ENCODE assay signal across 30 mouse cellular contexts in genomic region chr3:95291041-95291440, GRCm38 (mm10). TPM values are rescaled to one million over a fixed set of nuclear protein-coding genes. Genes with fewer than 3 reads are reported as not detected.
DNase-seq lines count a peak whose midpoint lies in the region; ATAC-seq lines count a peak whose summit lies in the region.
"Had no signal": no experiment of that assay in that cellular context is flagged by ENCODE, and none has a peak within 500 bp of the region (broad histone marks: within the 10 kb centered on the region; RNA-seq: fewer than 3 reads in every experiment).

No protein-coding gene starts in this region.

- 69% methylated on average over 4 of the region's 4 CpGs for WGBS in intestine, embryonic 16.5 days
- 87% methylated on average over 4 of the region's 4 CpGs for WGBS in forebrain, embryonic 16.5 days
- 93% methylated on average over 4 of the region's 4 CpGs for WGBS in hindbrain, embryonic 14.5 days

- in situ Hi-C loops in ES-E14 (cut with MboI; ENCODE audit: low sequenced_read_pairs in 2 of 2, unreplicated experiment in 2 of 2): no loop called here

- no peak for ATAC-seq in megakaryocyte, adult 5-6 weeks (ENCODE audit: poor library complexity, severe bottlenecking)
- peak; percentile 32; the same call in 1 of the 2 replicates for ATAC-seq in intestine, embryonic 16.5 days
- ATAC-seq in forebrain, embryonic 16.5 days: no peak
- ATAC-seq in hindbrain, embryonic 14.5 days (ENCODE audit: low FRiP score): no peak
- ATAC-seq: CD4-positive, CD25-positive, alpha-beta regulatory T cell, adult 4 months; forebrain, embryonic 15.5 days had no signal

- H3K4me3 ChIP-seq in megakaryocyte, embryonic 14.5 days (replicated peaks): peak overlapping the region; percentile 30
- H3K4me3 ChIP-seq in ES-E14 (ENCODE audit: insufficient read depth in 1 of 2, low read depth in 1 of 2, low read length in 2 of 2, poor library complexity in 1 of 2, severe bottlenecking in 1 of 2): no peak overlapping the region
- no peak overlapping the region for H3K4me3 ChIP-seq in intestine, embryonic 16.5 days (ENCODE audit: low read length)
- no peak overlapping the region for H3K4me3 ChIP-seq in forebrain, embryonic 16.5 days (replicated peaks; ENCODE audit: low read length)
- H3K4me3 ChIP-seq in hindbrain, embryonic 14.5 days (replicated peaks; ENCODE audit: low read length): no peak overlapping the region
- H3K4me3 ChIP-seq: embryonic facial prominence, embryonic 10.5 days; embryonic facial prominence, embryonic 13.5 days; erythroblast, embryonic 14.5 days; forebrain, embryonic 12.5 days; forebrain, embryonic 15.5 days; heart, adult 2 months; heart, embryonic 10.5 days; heart, embryonic 13.5 days; hindbrain, embryonic 15.5 days had no signal

- no peak for DNase-seq in ES-E14 (ENCODE audit: low read depth, low spot score)
- DNase-seq in hindbrain, embryonic 14.5 days (ENCODE audit: low spot score): no peak
- DNase-seq: adrenal gland, adult 2 months; adrenal gland, postnatal 14 days; cerebellum, adult 11-12 months; cerebellum, adult 8-10 months; cerebellum, postnatal 10 days; cerebellum, postnatal 36 days; embryo, embryonic 11 days; gastrocnemius, postnatal 10 days; gastrocnemius, postnatal 36 days; heart, adult 2 months; heart, postnatal 14 days; heart, postnatal 4 days had no signal

- H3K4me1 ChIP-seq in megakaryocyte, embryonic 14.5 days: peaks cover 99% of the 10 kb centered on the region
- H3K4me1 ChIP-seq in ES-E14 (ENCODE audit: control insufficient read depth in 2 of 2, insufficient read depth in 2 of 2, low read length in 2 of 2, poor library complexity in 1 of 2): peaks cover 2 to 38% of the 10 kb centered on the region in 2 experiments; a peak in 2 of 4 replicates
- peaks cover 2% of the 10 kb centered on the region for H3K4me1 ChIP-seq in intestine, embryonic 16.5 days (ENCODE audit: control insufficient read depth, insufficient read depth, low read length)
- H3K4me1 ChIP-seq in forebrain, embryonic 16.5 days (replicated peaks; ENCODE audit: control insufficient read depth, insufficient read depth, low read length): no peaks in the 10 kb centered on the region
- no peaks in the 10 kb centered on the region for H3K4me1 ChIP-seq in hindbrain, embryonic 14.5 days (replicated peaks; ENCODE audit: control insufficient read depth, insufficient read depth, low read length)
- H3K4me1 ChIP-seq: forebrain, embryonic 12.5 days; forebrain, embryonic 15.5 days; hindbrain, embryonic 15.5 days had no signal

- no peaks in the 10 kb centered on the region for H3K27me3 ChIP-seq in megakaryocyte, embryonic 14.5 days (replicated peaks)
- H3K27me3 ChIP-seq in intestine, embryonic 16.5 days (replicated peaks; ENCODE audit: control insufficient read depth, insufficient read depth, low read length): no peaks in the 10 kb centered on the region
- H3K27me3 ChIP-seq in forebrain, embryonic 16.5 days (replicated peaks; ENCODE audit: control insufficient read depth, insufficient read depth, low read length): no peaks in the 10 kb centered on the region
- no peaks in the 10 kb centered on the region for H3K27me3 ChIP-seq in hindbrain, embryonic 14.5 days (ENCODE audit: control insufficient read depth, insufficient read depth, low read length)
- H3K27me3 ChIP-seq: embryonic facial prominence, embryonic 13.5 days; forebrain, embryonic 12.5 days; forebrain, embryonic 15.5 days; heart, embryonic 13.5 days; hindbrain, embryonic 15.5 days had no signal

- no peak overlapping the region for H3K9ac ChIP-seq in ES-E14 (ENCODE audit: insufficient read depth, low read depth, low read length, poor library complexity, severe bottlenecking)
- H3K9ac ChIP-seq in intestine, embryonic 16.5 days (ENCODE audit: low read depth, low read length): no peak overlapping the region
- no peak overlapping the region for H3K9ac ChIP-seq in forebrain, embryonic 16.5 days (replicated peaks; ENCODE audit: low read depth, low read length)
- no peak overlapping the region for H3K9ac ChIP-seq in hindbrain, embryonic 14.5 days
- H3K9ac ChIP-seq: embryonic facial prominence, embryonic 13.5 days; forebrain, embryonic 12.5 days; forebrain, embryonic 15.5 days; heart, embryonic 13.5 days; hindbrain, embryonic 15.5 days had no signal

- H3K9me3 ChIP-seq in megakaryocyte, embryonic 14.5 days: no peaks in the 10 kb centered on the region
- H3K9me3 ChIP-seq in ES-E14 (ENCODE audit: control insufficient read depth, insufficient read depth, low read depth, low read length): no peaks in the 10 kb centered on the region
- H3K9me3 ChIP-seq in intestine, embryonic 16.5 days (ENCODE audit: control insufficient read depth, low read length): no peaks in the 10 kb centered on the region
- no peaks in the 10 kb centered on the region for H3K9me3 ChIP-seq in forebrain, embryonic 16.5 days (ENCODE audit: control insufficient read depth, low read length)
- H3K9me3 ChIP-seq in hindbrain, embryonic 14.5 days (ENCODE audit: control insufficient read depth, low read length): no peaks in the 10 kb centered on the region
- H3K9me3 ChIP-seq: embryonic facial prominence, embryonic 10.5 days; embryonic facial prominence, embryonic 13.5 days; forebrain, embryonic 12.5 days; forebrain, embryonic 15.5 days; G1E; heart, embryonic 10.5 days; heart, embryonic 13.5 days; hindbrain, embryonic 15.5 days had no signal

- peaks cover 97% of the 10 kb centered on the region for H3K36me3 ChIP-seq in megakaryocyte, embryonic 14.5 days (replicated peaks; ENCODE audit: low read length)
- H3K36me3 ChIP-seq in ES-E14 (ENCODE audit: control insufficient read depth, insufficient read depth, low read length, poor library complexity, severe bottlenecking): peaks cover 41% of the 10 kb centered on the region
- peaks cover 4% of the 10 kb centered on the region for H3K36me3 ChIP-seq in intestine, embryonic 16.5 days (ENCODE audit: control insufficient read depth, insufficient read depth, low read length)
- H3K36me3 ChIP-seq in forebrain, embryonic 16.5 days (ENCODE audit: control insufficient read depth, insufficient read depth): peaks cover 14% of the 10 kb centered on the region
- peaks cover 61% of the 10 kb centered on the region for H3K36me3 ChIP-seq in hindbrain, embryonic 14.5 days (replicated peaks; ENCODE audit: control insufficient read depth, insufficient read depth)

- H3K27ac ChIP-seq in ES-E14 (ENCODE audit: insufficient read depth, low read depth, low read length, poor library complexity, severe bottlenecking): 0 out of 2 replicates have a peak overlapping the region, but pooled peaks have one; percentile 76
- H3K27ac ChIP-seq in intestine, embryonic 16.5 days (ENCODE audit: low read length): peak overlapping the region; percentile 5; the same call in 1 of the 2 replicates
- H3K27ac ChIP-seq in forebrain, embryonic 16.5 days (ENCODE audit: low read length): no peak overlapping the region
- no peak overlapping the region for H3K27ac ChIP-seq in hindbrain, embryonic 14.5 days
- H3K27ac ChIP-seq: embryonic facial prominence, embryonic 10.5 days; embryonic facial prominence, embryonic 13.5 days; forebrain, embryonic 12.5 days; forebrain, embryonic 15.5 days; heart, adult 2 months; heart, embryonic 10.5 days; heart, embryonic 13.5 days; hindbrain, embryonic 15.5 days had no signal

- no peak overlapping the region for H3K4me2 ChIP-seq in intestine, embryonic 16.5 days (ENCODE audit: low read depth, low read length)
- no peak overlapping the region for H3K4me2 ChIP-seq in forebrain, embryonic 16.5 days (ENCODE audit: low read length)
- H3K4me2 ChIP-seq in hindbrain, embryonic 14.5 days (replicated peaks): no peak overlapping the region
- H3K4me2 ChIP-seq: embryonic facial prominence, embryonic 13.5 days; forebrain, embryonic 12.5 days; forebrain, embryonic 15.5 days; heart, embryonic 13.5 days; hindbrain, embryonic 15.5 days had no signal

RNA-seq across cellular contexts. Expression of gene Prune1, which starts 9.2 kb away (rescaled TPM):
- 5.2 and 6.0 TPM in 2 replicates for polyA plus RNA-seq in megakaryocyte, embryonic 14.5 days (2012; ENCODE audit: insufficient read depth, low replicate concordance)
- 12.4 and 14.5 TPM in 2 replicates for total RNA-seq in megakaryocyte, adult 5-6 weeks (2015)
- 7.8 and 10.2 TPM in 2 replicates for total RNA-seq in megakaryocyte, adult 5-6 weeks (2017)
- total RNA-seq in ES-E14 (2012; rRNA removed): 26.4 and 29.5 TPM in 2 replicates
- polyA plus RNA-seq in intestine, embryonic 16.5 days (2015; fragmentation: Nextera tagmentation; extraction: Ambion mirVana): 15.0 and 16.1 TPM in 2 replicates
- polyA plus RNA-seq in forebrain, embryonic 16.5 days (2015; fragmentation: Nextera tagmentation; extraction: Ambion mirVana): 45.8 and 55.6 TPM in 2 replicates
- polyA plus RNA-seq in hindbrain, embryonic 14.5 days (2014; fragmentation: Nextera tagmentation; extraction: Ambion mirVana): 63.8 and 66.0 TPM in 2 replicates

RNA-seq across cellular contexts. Expression of gene Mindy1, which starts 9.9 kb away (rescaled TPM):
- polyA plus RNA-seq in megakaryocyte, embryonic 14.5 days (2012; ENCODE audit: insufficient read depth, low replicate concordance): 517 and 1,363 TPM in 2 replicates
- 49.5 and 55.2 TPM in 2 replicates for total RNA-seq in megakaryocyte, adult 5-6 weeks (2015)
- total RNA-seq in megakaryocyte, adult 5-6 weeks (2017): 44.0 and 54.1 TPM in 2 replicates
- total RNA-seq in ES-E14 (2012; rRNA removed): 48.8 and 54.5 TPM in 2 replicates
- polyA plus RNA-seq in intestine, embryonic 16.5 days (2015; fragmentation: Nextera tagmentation; extraction: Ambion mirVana): 39.8 and 41.4 TPM in 2 replicates
- polyA plus RNA-seq in forebrain, embryonic 16.5 days (2015; fragmentation: Nextera tagmentation; extraction: Ambion mirVana): 43.6 and 44.3 TPM in 2 replicates
- polyA plus RNA-seq in hindbrain, embryonic 14.5 days (2014; fragmentation: Nextera tagmentation; extraction: Ambion mirVana): 37.8 and 38.9 TPM in 2 replicates

RNA-seq across cellular contexts. Expression of gene Anxa9, which starts 15.9 kb away (rescaled TPM):
- polyA plus RNA-seq in megakaryocyte, embryonic 14.5 days (2012; ENCODE audit: insufficient read depth, low replicate concordance): 0.66 TPM in 1 of 2 replicates, not detected in the other
- total RNA-seq in megakaryocyte, adult 5-6 weeks (2015): 3.0 and 3.8 TPM in 2 replicates
- total RNA-seq in megakaryocyte, adult 5-6 weeks (2017): 1.9 and 2.4 TPM in 2 replicates
- 0.58 and 1.1 TPM in 2 replicates for total RNA-seq in ES-E14 (2012; rRNA removed)
- 1.9 and 2.0 TPM in 2 replicates for polyA plus RNA-seq in intestine, embryonic 16.5 days (2015; fragmentation: Nextera tagmentation; extraction: Ambion mirVana)
- 0.51 and 0.86 TPM in 2 replicates for polyA plus RNA-seq in forebrain, embryonic 16.5 days (2015; fragmentation: Nextera tagmentation; extraction: Ambion mirVana)
- polyA plus RNA-seq in hindbrain, embryonic 14.5 days (2014; fragmentation: Nextera tagmentation; extraction: Ambion mirVana): 0.24 and 0.52 TPM in 2 replicates

RNA-seq across cellular contexts. Expression of gene Cers2, which starts 23.6 kb away (rescaled TPM):
- 36.9 and 124 TPM in 2 replicates for polyA plus RNA-seq in megakaryocyte, embryonic 14.5 days (2012; ENCODE audit: insufficient read depth, low replicate concordance)
- 184 and 191 TPM in 2 replicates for total RNA-seq in megakaryocyte, adult 5-6 weeks (2015)
- total RNA-seq in megakaryocyte, adult 5-6 weeks (2017): 86.0 and 107 TPM in 2 replicates
- 87.6 and 101 TPM in 2 replicates for total RNA-seq in ES-E14 (2012; rRNA removed)
- polyA plus RNA-seq in intestine, embryonic 16.5 days (2015; fragmentation: Nextera tagmentation; extraction: Ambion mirVana): 165 and 168 TPM in 2 replicates
- polyA plus RNA-seq in forebrain, embryonic 16.5 days (2015; fragmentation: Nextera tagmentation; extraction: Ambion mirVana): 104 and 108 TPM in 2 replicates
- 81.8 and 88.3 TPM in 2 replicates for polyA plus RNA-seq in hindbrain, embryonic 14.5 days (2014; fragmentation: Nextera tagmentation; extraction: Ambion mirVana)

RNA-seq across cellular contexts. Expression of gene Bnipl, which starts 40.0 kb away (rescaled TPM):
- 0.30 TPM in 1 of 2 replicates, not detected in the other for polyA plus RNA-seq in megakaryocyte, embryonic 14.5 days (2012; ENCODE audit: insufficient read depth, low replicate concordance)
- not detected in 2 replicates for total RNA-seq in megakaryocyte, adult 5-6 weeks (2015)
- not detected in 2 replicates for total RNA-seq in megakaryocyte, adult 5-6 weeks (2017)
- 6.7 and 16.0 TPM in 2 replicates for total RNA-seq in ES-E14 (2012; rRNA removed)
- 0.51 and 0.72 TPM in 2 replicates for polyA plus RNA-seq in intestine, embryonic 16.5 days (2015; fragmentation: Nextera tagmentation; extraction: Ambion mirVana)
- polyA plus RNA-seq in forebrain, embryonic 16.5 days (2015; fragmentation: Nextera tagmentation; extraction: Ambion mirVana): 0.23 TPM in 1 of 2 replicates, not detected in the other
- 0.27 TPM in 1 of 2 replicates, not detected in the other for polyA plus RNA-seq in hindbrain, embryonic 14.5 days (2014; fragmentation: Nextera tagmentation; extraction: Ambion mirVana)
- total RNA-seq: adrenal gland, adult 2 months; G1E; gastrocnemius, adult 18-20 months; gastrocnemius, postnatal 10 days; gastrocnemius, postnatal 36 days; granulocyte monocyte progenitor cell, adult 5-6 weeks; heart, adult 2 months; heart, postnatal 4 days had no signal
- polyA plus RNA-seq: adrenal gland, adult 2 months; CD4-positive, CD25-positive, alpha-beta regulatory T cell, adult 4 months; erythroblast, embryonic 14.5 days; forebrain, embryonic 15.5 days had no signal

Comparison
In these comparisons a context has a peak if more than half of its experiments do, and no peak if none do; other contexts are left out.
1. H3K27ac ChIP-seq: peak in ES-E14 (single experiment) and intestine, embryonic 16.5 days (single experiment); none in forebrain, embryonic 16.5 days (single experiment) and hindbrain, embryonic 14.5 days (single experiment).
2. RNA of gene Mindy1, which starts 9.9 kb away (polyA plus RNA-seq): 517 to 1,363 TPM in megakaryocyte, embryonic 14.5 days; 43.6 to 44.3 TPM in forebrain, embryonic 16.5 days, 39.8 to 41.4 TPM in intestine, embryonic 16.5 days and 37.8 to 38.9 TPM in hindbrain, embryonic 14.5 days; every median in the first group is over 10 times any median in the second.